25 mouse cellular contexts compared by ENCODE assay signal in the genomic region with DNA sequence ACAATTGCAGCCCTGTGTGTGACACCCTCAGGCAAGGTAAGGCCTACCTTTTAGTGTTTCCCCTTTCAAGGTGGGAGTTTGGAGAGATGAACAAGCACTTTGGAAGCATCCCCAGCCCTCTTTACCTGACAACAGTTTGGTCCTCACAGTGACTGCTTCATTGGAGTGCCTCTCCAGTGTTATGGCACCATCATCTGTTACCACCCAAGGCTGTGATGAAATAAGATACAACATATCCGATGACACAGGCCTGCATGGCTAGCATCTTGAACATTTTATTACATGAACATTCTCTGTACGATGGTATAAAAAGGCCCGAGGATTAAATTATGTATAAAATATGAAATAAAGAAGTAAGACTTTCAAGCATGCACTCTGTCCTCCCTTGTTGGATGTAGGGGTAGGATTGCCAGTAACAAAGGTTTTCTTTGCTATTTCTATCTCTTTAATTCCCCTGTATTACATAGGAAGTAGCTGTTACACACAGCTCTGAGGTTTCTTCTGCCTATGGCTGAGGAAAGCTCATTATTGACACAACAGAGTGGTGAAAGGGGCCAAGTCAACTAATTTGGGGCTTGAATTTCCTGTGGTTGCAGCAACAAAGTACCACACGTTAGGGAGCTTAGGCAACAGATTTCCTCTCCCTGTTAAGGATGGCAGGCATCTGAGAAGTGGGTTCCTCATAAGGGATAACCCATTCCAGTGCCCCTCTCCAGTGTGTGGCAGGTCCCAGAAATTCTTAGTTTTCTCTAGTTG. TPM values are rescaled to one million over a fixed set of nuclear protein-coding genes. Genes with fewer than 3 reads are reported as not detected.
"Had no signal": no experiment of that assay in that cellular context is flagged by ENCODE, and none has a peak within 500 bp of the region (broad histone marks: within the 10 kb centered on the region; RNA-seq: fewer than 3 reads in every experiment).

No protein-coding gene starts in this region.

- H3K9me3 ChIP-seq: lung, embryonic 15.5 days; megakaryocyte, embryonic 14.5 days; midbrain, embryonic 13.5 days; midbrain, embryonic 15.5 days; neural tube, embryonic 12.5 days had no signal

- H3K27ac ChIP-seq: lung, embryonic 15.5 days; macrophage; midbrain, embryonic 13.5 days; midbrain, embryonic 15.5 days; neural tube, embryonic 12.5 days had no signal

- H3K27me3 ChIP-seq: lung, embryonic 15.5 days; midbrain, embryonic 13.5 days; midbrain, embryonic 15.5 days; neural tube, embryonic 12.5 days had no signal

- H3K4me3 ChIP-seq: lung, embryonic 15.5 days; megakaryocyte, embryonic 14.5 days; midbrain, embryonic 13.5 days; midbrain, embryonic 15.5 days; neural tube, embryonic 12.5 days had no signal

- H3K9ac ChIP-seq: lung, embryonic 15.5 days; midbrain, embryonic 13.5 days; midbrain, embryonic 15.5 days; neural tube, embryonic 12.5 days had no signal

- H3K4me2 ChIP-seq: lung, embryonic 15.5 days; midbrain, embryonic 11.5 days; midbrain, embryonic 13.5 days; midbrain, embryonic 15.5 days; neural tube, embryonic 12.5 days had no signal

- ATAC-seq: lung, postnatal 0 days; midbrain, embryonic 13.5 days; midbrain, embryonic 15.5 days had no signal

- DNase-seq: lung, adult 2 months; lung, postnatal 14 days; lung, postnatal 36 days; right cerebral cortex, postnatal 14 days; spleen, adult 18-20 months; thymus, adult 18-20 months; thymus, postnatal 14 days; thymus, postnatal 36 days had no signal

- H3K36me3 ChIP-seq: midbrain, embryonic 15.5 days had no signal

- H3K4me1 ChIP-seq: lung, embryonic 15.5 days; midbrain, embryonic 13.5 days; midbrain, embryonic 15.5 days; neural tube, embryonic 12.5 days had no signal

RNA-seq across cellular contexts. Expression of a gene that starts 29.9 kb away (rescaled TPM):
- total RNA-seq: midbrain, postnatal 0 days; monocyte, adult 5-6 weeks; neutrophil, adult 5-6 weeks had no signal
- polyA plus RNA-seq: liver, embryonic 16.5 days; lung, adult 2 months; lung, embryonic 15.5 days; lung, postnatal 0 days; macrophage; midbrain, embryonic 15.5 days; midbrain, postnatal 0 days; neural tube, embryonic 12.5 days; neural tube, embryonic 14.5 days; small intestine, adult 2 months; stomach, embryonic 14.5 days; stomach, embryonic 16.5 days; thymus, postnatal 0 days had no signal
